Mouse (Mus musculus): Measurements from ENCODE around the gene Lmnb2.
A peak's percentile ranks its signal among the peaks of the same experiment; 100 is the strongest.

Gene Lmnb2

DNA sequence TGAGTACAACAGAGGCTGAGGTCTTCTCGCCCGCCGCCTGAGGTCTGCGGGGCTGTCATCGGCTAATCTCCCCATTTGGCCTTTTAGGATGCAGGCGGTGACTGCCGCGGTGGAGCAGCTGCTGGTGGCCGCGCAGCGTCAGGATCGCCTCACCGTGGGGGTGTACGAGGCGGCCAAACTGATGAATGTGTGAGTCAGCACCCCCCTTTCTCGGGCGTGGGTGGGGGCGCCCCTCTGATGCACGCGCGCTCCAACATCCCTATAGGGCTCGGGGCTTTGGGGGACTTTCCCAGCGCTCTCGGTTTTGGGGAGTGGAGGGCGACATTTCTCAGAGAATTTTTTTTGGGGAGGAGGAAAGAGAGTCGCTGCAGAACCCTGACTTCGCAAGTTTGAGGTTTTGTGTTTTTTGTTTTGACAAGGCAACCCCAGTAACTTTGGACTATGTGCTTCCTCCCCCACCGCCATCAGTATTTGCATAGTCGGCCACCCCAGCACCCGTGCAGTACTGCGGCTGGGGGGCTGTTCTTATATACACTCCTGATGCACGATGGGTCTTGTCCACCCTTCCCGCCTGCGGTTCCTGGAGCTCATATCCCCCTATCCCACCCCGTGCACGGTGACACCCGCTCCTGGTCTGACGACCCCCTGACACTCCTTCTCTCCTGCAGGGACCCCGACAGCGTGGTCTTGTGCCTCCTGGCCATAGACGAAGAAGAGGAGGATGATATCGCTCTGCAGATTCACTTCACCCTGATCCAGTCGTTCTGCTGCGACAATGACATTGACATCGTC lies 12.5 kb upstream of the Lmnb2 start:
- DNase-seq (ENCODE audit: low spot score in 2 of 2), result no peak

DNA sequence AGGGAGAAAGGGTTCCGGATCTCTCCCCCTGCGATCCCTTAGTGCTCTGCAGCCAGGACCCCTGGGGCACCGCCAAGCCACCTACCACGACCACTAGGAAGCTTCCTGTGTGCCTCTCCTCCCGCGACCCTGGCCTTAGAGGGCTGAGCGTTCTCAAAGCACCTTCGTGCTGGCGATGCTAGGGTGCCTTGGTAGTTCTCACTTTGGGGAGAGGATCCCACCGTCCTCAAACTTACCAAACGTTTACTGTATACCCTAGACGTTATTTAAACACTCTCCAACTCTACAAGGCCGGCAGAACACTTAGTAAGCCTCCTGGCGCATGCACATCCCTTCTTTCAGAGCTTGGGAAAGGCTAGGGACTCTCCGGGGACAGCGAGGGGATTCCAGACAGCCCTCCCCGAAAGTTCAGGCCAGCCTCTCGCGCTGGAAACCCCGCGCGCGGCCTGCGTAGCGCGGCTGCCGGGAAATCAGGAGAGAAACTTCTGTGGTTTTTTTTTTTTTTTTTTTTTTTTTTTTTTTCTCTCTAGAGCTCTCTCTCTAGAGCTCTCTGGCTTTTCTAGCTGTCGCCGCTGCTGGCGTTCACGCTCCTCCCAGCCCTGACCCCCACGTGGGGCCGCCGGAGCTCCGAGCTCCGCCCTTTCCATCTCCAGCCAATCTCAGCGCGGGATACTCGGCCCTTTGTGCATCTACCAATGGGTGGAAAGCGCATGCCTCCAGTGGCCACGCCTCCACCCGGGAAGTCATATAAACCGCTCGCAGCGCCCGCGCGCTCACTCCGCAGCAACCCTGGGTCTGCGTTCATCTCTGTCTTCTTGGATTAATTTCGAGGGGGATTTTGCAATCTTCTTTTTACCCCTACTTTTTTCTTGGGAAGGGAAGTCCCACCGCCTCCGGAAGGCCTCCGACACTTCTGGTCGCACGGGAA lies 11.5 kb upstream of the Lmnb2 start, which contains the start of gene Gadd45b:
Gene Gadd45b (plus strand): TSS at position 775 of the 928 bp plus-strand sequence.
- peak; percentile 98 to 99 for DNase-seq (ENCODE audit: low spot score in 2 of 2)

DNA sequence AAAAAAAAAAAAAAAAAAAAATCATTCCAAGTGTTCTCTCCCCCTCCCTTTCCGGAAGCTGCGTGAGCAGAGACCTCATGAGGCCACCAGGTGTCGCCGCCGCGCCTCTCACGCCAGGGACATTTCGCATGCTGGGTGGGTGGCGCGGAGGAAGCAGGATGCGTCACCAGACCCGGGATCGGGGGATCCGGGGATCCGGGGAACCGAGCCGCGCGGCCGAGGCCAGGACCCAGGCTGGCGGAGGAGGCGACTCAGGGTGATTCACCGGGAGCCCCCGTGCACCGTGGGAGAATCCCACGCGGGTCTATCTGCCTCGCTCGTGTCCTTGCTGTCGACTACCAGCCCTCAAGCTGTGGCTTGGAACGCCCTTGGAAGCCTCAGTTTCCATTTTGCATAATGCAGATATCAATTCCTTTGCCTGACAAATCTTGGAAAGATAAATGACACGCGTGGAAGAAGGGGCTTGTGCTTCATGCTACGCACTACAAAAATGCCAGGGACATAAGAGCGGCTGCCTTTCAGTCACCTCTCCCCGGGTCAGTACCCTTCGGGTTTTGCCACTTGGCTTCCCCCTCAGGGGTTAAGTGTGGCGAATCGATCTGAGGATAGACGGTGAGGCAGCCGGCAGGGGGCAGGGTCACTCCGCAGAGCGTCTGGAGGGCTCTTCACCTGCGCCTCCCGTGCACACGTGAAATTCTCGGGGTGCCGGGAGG lies 10.7 kb upstream of the Lmnb2 start:
- DNase-seq (ENCODE audit: low spot score in 2 of 2), result peak; percentile 85 to 92

DNA sequence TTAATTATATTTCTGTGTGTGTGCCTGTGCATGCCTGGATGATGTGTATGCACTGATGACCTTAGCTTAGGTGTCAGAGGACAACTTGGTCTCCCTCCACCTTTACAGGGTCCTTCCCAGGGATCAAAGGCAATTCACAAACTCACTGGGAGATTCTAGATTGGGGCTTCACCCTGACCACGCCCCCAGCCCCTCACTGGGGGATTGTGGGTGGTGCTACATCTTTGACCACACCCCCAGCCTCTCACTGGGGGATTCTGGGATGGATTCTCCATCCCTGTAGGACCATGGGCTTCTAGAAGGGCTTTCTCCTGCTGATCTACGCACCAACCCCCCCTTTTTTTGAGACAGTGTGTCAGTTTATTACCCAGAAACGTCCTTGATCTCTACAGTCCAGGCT lies 7.4 kb upstream of the Lmnb2 start:
- DNase-seq (ENCODE audit: low spot score in 2 of 2), result no peak

DNA sequence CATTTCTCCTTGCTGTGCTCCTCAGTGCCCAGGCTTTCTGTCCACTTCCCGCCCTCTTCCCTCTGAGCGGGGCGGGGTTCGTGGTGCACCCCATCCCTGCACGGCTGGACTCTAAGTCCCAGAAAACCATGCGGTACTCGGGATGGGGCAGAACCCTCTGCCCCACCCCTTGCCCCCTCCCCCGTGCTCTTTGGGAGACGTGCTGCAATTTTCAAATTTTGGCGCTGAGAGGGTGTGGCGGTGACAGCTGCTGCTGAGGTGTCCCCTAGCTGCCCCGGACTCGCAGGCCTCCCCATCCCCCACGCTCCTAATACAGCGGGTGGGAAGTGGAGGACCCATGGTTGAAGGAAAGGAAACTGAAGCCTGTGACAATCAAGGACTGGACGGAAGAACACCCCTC lies 3.9 kb upstream of the Lmnb2 start:
- DNase-seq (ENCODE audit: low spot score in 2 of 2), result no peak

DNA sequence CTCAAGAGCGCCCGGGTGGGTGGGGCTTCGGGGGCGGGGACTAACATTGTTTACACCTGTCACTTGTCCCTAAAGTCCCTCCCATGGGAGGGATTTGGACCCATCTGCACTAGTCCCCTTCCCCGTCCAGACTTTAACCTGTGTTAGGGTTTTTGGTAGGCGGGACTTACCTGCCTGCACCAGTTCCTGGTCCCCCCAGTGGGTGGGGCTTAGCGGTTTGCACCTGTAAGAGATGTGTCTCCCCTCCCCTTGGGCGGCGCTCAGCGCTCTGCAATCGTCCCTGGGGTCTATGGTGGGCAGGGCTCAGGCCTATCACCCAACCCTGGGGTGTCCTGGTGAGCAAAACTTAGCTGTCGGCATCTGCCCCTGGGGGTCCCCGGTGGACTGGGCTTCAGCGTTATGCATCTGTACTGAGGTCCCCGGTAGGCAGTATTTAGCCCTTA lies 688 bp downstream of the Lmnb2 start:
- no peak for DNase-seq (ENCODE audit: low spot score in 2 of 2)

DNA sequence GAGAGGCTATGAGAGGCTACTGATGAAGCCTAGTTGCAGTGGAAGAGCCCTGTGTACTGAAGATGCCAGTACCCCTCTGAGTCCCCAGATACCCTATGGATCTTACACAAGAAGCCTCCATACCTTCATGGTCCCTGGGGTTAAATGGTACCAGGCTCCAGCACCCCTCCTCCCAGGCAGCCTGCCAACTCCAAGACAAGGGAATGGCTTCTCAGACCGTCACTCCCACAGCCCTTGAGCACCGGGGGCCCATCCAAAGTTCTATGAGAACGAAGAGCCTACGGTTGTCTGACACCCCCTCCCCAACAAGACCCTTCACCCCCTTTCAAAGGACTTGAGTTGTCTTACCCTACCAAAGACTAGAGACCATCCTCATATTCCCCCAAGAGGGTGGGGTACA lies 2.3 kb downstream of the Lmnb2 start:
- no peak for DNase-seq (ENCODE audit: low spot score in 2 of 2)

DNA sequence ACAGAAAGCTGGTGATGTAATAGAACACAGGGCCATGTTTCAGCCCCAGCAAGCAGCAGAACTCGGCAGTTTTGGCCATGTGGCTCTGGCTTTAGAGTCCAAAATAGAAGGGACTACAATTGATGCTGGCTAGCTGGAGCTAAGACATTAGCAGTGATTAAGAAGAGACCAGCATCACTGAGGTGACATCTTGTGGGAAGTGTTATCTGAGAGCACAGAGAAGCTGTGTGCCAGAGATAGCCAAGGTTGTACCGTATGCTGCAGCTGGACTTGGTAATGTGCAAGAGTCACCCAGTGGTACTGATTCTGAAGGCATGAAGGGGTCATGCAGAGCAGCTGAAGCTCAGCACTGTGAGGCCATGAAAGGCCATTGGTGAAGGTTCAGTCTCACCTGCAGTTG lies 2.8 kb downstream of the Lmnb2 start:
- DNase-seq (ENCODE audit: low spot score in 2 of 2), result no peak

DNA sequence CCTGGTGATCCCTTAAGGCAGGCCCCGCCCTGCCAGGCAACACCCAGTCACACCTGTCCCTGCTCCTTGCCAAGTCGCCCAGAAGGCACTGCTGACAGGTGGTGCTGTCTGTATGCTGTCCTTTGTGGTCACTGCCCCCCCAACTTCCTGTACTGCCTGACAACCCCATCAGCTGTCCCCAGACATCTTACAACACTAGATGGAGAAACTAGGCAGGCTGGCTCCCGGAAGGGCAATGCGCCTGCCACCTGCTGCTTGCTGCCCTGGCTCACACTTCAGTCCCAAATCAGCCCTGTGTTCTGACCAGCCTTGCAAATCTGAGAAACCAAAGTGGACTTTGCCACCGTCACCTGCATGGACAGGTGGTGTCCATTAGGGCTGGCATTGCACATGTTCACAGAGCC lies 3.8 kb downstream of the Lmnb2 start:
- no peak for DNase-seq (ENCODE audit: low spot score in 2 of 2)

DNA sequence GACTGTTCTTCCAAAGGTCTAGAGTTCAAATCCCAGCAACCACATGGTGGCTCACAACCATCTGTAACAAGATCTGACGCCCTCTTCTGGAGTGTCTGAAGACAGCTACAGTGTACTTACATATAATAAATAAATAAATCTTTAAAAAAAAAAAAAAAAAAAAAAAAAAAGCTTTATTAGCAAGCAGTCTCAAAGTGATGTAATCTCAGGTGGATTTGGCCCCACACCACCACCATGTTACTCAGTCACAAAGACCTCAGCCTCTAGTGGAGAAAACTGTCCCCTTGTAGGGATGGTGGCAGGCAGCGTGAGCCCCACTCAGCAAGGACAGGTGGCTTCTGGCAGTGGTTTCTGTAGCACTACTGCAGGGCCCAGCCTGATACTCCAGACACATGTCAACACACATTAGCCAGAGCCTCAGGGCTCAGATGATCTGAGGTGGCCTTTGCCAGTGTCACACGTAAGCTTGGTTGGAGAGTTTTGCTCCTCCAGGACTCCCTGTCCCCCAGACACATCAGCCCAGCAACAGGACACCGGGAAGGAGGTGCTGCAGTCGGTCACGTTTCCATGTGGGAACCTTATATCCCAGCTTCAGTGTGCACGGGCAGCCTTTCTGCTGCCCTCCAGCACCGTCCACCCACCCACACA lies 4.6 kb downstream of the Lmnb2 start:
- no peak for DNase-seq (ENCODE audit: low spot score in 2 of 2)

DNA sequence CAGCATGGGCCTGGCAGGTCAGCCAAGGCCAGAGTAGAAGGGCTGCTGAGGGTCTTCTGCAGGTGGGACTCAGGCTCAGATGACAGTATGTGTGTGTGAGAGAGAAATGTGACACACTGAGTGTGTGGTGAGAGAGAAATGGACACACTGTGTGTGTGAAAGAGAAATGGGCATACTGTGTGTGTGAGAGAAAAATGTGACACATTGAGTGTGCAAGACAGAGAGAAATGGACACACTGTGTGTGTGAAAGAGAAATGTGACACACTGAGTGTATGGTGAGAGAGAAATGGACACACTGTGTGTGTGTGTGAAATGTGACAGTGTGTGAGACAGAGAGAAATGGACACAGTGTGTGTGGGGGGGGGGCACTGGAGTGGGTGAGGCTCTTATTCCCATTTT lies 6.2 kb downstream of the Lmnb2 start:
- DNase-seq (ENCODE audit: low spot score in 2 of 2), result no peak

DNA sequence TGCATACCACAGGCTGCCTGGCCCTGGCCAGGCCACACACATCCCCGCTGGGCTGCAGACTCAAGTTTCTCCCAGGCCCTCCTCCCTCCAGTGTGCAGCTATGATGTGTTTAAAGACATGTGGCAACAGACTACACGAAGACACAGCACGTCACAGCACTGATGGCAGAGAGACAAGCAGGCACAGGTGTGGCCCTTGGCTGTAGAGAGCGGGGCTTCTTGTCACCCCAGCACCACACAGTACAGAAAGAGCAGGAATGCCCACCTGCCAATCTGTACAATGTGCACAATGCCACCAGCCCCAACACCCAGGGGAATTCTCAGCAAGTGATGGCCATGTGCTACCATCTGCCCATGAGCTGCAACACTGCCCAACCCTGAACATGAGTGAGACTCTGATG lies 6.7 kb downstream of the Lmnb2 start:
- DNase-seq (ENCODE audit: low spot score in 2 of 2), result no peak

DNA sequence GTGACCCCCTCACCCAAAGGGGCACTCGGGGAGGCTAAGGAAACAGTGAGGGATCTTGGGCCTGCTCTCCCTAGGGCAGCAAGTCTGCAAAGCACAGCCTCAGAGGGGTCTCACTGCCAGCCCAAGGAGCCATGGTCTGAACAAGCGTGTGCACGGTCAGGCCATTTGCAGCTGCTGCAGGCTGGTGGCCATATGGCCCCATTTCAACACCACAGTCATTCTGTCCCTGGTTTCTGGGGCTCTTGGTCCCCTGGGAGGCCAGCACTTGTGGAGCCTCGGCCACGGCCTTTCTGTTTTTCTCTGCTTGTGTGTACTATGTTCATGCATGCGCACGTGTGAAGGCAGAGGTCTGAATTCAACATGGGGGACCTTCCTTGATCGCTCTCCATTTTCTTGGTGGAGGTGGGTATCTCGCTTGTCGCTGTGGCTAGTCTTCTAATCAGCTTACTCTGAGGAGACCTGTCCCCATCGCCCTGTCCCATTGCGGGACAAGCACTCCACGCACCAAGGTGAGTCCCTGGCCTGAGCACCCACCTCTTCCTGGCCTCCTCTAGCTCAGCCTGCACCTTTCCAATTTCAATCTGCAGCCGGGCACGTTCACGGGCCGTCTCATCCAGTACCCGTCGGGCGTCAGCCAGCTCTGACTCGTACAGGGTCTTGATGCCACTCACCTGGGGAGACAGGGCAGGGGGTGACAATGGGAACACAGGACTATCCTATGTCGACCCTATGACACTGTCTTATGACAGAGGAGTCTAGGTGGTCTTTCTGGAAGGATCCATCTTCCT lies 8.5 kb downstream of the Lmnb2 start:
- DNase-seq (ENCODE audit: low spot score in 2 of 2), result no peak

DNA sequence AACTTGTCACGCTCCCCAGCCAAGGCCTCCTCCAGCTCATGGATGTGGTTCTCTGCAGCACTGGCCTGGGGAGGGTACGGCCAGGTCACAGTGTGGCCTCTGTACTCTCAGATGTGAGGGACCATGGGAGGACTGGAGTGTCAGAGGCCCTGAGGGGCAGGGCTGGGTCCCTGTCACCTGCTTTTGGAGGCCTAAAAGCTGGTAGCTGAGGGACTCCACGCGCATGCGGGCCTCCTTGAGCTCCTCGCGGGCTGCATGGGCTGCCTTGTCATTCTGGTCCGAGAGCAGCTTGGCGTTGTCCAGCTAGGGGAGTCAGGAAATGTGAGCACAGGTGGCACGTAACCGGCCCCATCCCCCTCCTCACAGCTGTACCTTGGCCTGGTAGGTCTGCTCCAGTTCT lies 13.3 kb downstream of the Lmnb2 start:
- DNase-seq (ENCODE audit: low spot score in 2 of 2), result no peak

DNA sequence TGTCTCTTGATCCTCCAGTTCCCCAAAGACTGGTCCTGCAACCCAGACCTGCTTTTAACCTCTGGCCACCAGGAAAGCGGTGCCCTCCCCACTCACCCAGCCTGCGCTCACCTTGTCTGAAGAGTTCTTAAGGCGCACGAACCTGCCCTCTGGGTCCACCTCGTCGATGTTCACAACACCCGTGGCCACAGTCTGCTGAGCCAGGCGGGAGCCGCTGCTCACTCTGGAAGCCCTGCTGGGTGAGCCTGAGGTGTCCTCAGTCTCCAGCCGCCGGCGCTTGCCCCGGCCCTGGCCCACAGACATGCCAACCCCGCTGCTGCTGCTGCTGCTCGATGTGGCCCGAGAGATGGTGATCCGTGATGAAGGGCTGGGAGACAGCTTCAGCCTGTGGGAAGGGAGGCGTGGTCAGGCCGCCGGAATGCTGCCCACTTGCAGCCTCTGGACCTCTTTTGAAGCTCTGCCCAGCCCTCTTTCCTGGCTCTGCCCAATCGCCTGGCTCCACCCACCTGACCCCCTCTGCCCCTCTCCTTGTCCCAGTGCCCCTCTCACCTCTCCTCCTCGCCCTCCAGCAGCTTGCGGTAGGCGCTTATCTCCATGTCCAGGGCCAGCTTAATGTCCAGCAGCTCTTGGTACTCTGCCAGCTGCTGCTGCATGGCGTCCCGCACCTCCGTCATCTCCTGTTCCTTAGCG lies 13.9 kb downstream of the Lmnb2 start:
- DNase-seq (ENCODE audit: low spot score in 2 of 2), result no peak

DNA sequence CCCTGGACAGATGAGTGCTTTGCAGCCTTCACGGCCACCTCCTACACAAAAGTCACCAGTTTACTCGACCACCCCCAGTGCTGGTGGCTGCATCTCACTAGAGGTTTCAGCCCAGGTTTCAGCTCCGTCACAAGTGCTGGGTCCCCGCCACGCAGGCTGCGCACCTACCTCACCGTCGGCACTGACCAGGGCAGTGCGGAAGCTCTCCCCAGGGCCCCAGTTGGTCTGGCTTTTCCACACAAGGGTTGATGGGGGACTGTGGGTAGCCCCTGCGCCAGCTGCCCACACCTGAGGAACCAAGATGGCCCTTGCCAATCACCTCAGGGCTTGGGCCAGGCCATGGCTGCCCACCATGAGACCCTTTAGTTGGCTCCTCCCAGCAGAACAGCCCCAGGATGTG lies 14.8 kb downstream of the Lmnb2 start:
- DNase-seq (ENCODE audit: low spot score in 2 of 2), result no peak

DNA sequence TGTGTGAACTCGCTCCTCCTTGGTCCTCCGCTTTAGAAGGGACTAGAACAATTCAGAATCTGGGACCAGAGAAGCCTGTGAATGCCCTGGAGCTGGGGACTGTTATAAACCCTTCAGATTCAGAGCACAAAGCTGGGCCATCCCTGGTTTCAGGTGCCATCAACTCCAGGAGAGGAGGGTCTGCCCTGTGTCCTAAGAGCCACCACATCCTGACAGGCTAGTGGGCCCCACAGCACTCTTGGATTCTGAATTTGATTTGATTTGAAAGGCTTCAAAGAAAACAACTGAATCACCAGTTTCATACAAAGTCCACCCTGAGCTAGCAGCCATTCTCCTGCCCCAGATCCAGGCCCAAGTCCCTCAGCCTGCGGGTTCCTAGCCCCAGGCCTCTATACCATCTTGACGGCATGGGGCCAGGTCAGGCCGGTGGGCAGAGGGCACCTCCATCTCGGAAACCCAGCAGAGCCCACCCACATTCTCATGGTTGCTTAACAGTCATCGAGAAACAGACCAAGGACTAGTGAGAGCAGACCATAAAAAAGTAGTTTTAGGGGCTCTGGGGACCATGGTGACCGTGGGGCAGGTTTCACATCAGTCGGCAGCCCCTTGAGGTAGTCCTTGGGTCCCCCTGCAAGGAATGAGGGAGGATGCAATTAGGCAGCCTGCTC lies 15.6 kb downstream of the Lmnb2 start:
- no peak for DNase-seq (ENCODE audit: low spot score in 2 of 2)

DNA sequence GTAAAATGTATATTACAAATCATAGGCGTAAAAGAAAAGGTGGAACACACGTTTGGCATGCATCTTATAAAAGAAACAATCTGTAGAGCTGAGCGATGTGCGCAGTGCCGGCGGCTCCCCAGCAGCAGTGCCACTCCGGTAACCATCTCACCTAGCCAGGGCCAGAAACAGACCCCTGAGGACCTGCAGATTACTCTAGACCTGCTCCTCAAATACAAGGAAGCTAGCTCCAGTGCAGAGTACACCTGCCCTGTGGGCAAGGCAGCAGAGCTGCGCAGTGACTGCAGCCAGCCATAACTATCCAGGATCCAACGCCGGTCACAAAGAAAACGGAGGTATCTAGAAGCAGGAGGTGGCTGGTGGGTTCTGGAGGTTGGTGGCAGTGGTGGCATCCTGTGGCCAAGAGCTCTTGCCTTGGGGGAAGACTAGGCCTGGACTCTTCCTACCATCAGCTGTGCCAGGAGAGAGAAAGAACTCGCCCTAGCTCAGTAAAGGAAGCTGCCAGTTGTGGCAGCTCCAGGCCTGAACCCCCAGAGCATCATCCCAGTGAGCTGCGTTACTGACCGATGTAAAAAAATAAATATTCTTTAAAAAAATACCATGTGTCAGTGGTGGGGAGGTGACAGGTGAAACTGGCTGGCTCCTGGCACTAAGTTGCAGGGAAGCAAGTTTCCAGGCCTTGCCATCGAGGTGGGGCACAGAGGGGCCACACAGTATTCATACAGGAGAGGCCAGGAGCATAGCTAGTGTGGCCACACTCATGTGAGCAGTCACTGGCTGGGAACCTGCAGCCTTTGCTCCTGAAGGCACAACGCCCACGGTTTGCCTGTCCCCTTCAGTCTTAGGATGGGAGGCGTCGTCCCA lies 16.4 kb downstream of the Lmnb2 start:
- no peak for DNase-seq (ENCODE audit: low spot score in 2 of 2)
